Mouse (Mus musculus): ENCODE data around the gene Ctsz. TPM values are rescaled to one million over a fixed set of nuclear protein-coding genes. Genes with fewer than 3 reads are reported as not detected.

The Ctsz gene
- polyA plus RNA-seq (2014; fragmentation: Illumina TruSeq; extraction: RNeasy Lipid Tissue Mini Kit (QIAGEN cat#74804); ENCODE audit: low read depth, low replicate concordance), result 25.5 TPM

DNA sequence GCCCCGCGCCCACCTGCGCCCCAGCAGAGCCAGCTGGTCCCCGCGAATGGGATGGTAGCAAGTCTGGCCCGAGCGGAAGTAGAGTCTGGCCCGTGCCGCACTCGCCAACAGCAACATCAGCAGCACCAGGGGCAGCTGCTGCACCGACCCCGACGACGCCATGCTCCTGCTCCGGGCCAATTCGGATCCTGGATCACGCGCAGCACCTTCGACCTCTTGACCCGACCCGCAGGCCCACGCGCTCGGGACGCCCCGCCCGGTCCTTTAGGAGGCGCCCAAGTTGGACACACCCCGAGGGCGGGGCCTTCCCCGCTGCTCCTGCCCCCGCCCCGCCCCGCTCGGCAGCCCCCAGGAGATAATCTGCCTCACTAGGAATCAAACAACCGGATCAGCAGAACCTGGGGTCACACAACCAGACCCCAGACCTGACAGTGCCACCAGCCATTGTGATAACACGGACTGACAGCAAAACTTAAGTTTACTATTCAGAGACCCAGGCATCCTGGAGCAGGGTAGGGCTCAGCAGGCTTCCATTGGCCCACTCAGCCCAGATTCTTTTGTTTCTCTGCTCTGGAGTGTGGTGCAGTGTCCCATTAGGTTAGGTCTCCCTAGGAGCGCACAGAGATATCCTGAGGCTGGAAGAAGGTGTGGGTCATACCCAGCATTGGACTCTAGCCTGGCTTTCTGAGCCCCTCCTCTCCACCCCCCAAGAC is at the start of gene Ctsz:
Ctsz (minus strand) TSS at position 303 of the 713 bp plus-strand sequence.

DNA sequence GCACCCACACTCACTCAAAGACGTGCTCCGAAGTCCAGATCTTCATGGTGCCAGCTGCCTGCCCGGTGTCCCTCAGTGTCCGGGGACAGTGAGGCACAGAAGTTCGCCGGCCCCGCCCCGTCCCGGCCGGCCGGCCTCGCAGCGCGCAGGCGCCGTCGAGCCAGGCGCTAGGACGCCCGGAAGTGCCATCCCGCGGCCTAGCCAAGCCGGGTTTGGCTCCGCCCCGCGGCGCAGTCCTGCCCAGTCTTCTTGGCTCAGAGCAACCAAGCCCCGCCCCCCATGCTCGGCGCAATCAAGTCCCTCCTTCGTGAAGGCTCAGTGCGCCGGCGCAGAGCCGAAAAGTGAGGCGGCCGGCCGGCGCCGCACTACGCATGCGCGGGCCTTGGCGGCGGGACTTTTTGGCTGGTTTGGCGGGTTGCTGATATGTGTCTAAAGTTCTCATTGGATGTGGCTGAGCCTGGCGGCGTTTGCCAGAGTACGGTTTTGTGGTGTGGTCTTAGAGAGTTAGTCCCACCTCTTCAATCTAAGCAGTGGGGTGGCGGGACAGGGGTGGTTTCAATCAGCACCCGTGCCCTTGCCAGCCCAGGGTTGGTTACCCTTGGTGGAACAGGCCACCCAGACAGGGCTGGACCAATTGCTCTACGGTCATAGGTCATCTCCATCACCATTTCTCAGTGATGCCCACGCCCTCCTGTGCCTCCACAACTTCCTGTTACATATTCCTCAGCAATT is 34.1 kb upstream of the Ctsz start, which contains the start of gene Prelid3b:
Prelid3b (minus strand) TSS at position 264 of the 732 bp plus-strand sequence.

DNA sequence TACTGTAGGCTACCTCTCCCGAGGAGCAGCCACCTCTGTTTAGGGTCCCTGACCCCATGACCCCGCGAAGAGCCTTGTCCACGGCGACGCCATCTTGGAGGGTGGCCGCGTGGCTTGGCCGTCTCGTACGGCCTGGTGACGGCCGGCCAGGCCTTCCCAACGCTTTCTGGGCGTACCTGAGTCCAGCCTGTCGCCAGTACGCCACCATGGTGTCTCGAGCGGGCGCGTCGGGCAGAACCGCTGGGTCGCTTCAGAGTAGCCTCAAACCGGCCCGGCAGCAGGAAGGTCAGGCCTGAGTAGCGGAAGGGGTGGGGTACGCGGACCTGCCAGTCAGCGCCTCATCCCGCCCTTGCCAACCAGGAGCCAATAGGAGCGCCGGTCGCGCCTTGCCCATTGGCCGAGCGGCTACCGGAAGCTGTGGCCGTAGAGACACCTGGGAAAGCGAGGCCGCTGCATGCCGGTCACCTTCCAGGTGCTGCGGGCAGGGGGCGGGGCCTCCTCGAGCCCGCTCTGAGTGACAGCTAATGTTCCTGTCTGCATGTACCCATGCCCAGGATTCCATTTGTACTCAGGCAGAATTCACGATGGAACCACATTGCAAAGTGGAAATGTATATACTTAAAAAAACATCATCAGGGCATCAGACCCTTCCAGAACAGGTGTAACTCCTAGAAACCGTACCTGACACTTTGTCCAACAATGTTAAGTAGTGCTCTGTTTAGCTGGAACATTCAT is 25.1 kb upstream of the Ctsz start, which contains the start of gene Atp5e:
Atp5e (minus strand) TSS at position 317 of the 735 bp plus-strand sequence.

DNA sequence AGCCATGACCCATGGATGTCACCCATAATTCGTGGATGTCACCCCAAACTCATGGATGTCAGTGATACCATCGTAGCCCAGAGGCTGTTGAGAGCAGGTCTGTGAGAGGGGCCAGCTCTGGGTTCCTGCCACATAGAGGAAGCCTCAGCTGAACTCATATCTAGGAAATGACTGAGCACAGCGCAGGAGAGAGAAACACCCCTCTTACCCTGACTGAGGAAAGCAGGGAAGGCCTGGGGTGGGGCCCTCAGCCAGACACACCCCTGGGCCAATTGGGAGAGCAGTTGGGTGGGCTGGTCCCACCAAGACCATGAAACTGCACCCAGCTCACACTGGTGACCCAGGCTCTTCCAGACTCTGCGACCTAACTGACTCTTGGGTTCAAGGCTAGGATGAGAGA is 11.5 kb upstream of the Ctsz start, which contains the start of gene Tubb1:
Tubb1 (plus strand) TSS at position 343 of the 400 bp plus-strand sequence.

DNA sequence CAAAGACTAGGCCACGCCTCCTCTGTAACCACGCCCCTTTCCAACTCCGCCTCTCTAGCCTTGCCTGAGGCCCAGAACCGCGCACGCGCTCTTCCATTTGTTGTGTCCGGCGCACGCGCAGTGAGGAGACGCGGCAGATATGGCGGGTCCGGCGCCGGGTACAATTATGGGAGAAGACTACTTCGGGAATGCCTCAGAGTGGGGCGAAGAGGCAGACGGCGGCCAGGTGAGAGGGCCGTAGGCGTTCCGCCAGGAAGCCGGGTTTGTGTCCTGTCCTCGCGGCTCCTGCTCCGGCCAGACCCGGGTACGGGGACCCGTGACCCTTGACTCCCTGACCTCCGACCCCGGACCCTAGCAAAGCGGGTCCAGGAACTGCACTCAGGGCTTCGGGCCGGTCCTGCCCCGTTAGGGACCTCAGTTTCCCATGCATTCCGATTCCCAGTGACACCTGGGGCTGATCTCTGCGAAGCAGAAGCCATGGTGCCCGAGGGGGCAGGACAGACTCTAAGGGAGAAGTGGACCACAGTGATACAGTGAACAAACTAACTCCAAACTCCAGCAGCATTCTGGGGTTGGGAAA is 23.0 kb downstream of the Ctsz start, which contains the start of gene Nelfcd:
Nelfcd (plus strand) TSS at position 74 of the 580 bp plus-strand sequence.

Other genes with a start within 250 kb of the Ctsz start
- gene Gnas, start 154.7 kb downstream of the Ctsz start, polyA plus RNA-seq (2014; fragmentation: Illumina TruSeq; extraction: RNeasy Lipid Tissue Mini Kit (QIAGEN cat#74804); ENCODE audit: low read depth, low replicate concordance), result 231 TPM
- gene Gm20721, start 92.3 kb downstream of the Ctsz start, polyA plus RNA-seq (2014; fragmentation: Illumina TruSeq; extraction: RNeasy Lipid Tissue Mini Kit (QIAGEN cat#74804); ENCODE audit: low read depth, low replicate concordance), result not detected
- gene Nelfcd, start 23.2 kb downstream of the Ctsz start, polyA plus RNA-seq (2014; fragmentation: Illumina TruSeq; extraction: RNeasy Lipid Tissue Mini Kit (QIAGEN cat#74804); ENCODE audit: low read depth, low replicate concordance), result 5.6 TPM
- gene Tubb1, start 11.7 kb upstream of the Ctsz start, polyA plus RNA-seq (2014; fragmentation: Illumina TruSeq; extraction: RNeasy Lipid Tissue Mini Kit (QIAGEN cat#74804); ENCODE audit: low read depth, low replicate concordance), result not detected
- 97.1 TPM for gene Atp5e, start 25.1 kb upstream of the Ctsz start, polyA plus RNA-seq (2014; fragmentation: Illumina TruSeq; extraction: RNeasy Lipid Tissue Mini Kit (QIAGEN cat#74804); ENCODE audit: low read depth, low replicate concordance)
- 34.2 TPM for gene Prelid3b, start 34.0 kb upstream of the Ctsz start, polyA plus RNA-seq (2014; fragmentation: Illumina TruSeq; extraction: RNeasy Lipid Tissue Mini Kit (QIAGEN cat#74804); ENCODE audit: low read depth, low replicate concordance)
- 0.05 TPM for gene Zfp831, start 204.5 kb upstream of the Ctsz start, polyA plus RNA-seq (2014; fragmentation: Illumina TruSeq; extraction: RNeasy Lipid Tissue Mini Kit (QIAGEN cat#74804); ENCODE audit: low read depth, low replicate concordance)

All from liver, adult 10 weeks (tissue).